Mouse (Mus musculus): ENCODE measurements at regions not wholly inside any gene's neighbourhood (a gene's known extent, or its start where the extent isn't known, plus 50 kb on each side); places are given as distances from the start of the nearest gene placed in this dataset.

- TF ChIP-seq CTCF (IDR thresholded peaks at IDR 0.05; ENCODE audit: borderline replicate concordance, extremely low read depth, insufficient read depth, insufficient read length) (no peak), POLR2A (IDR thresholded peaks at IDR 0.05; ENCODE audit: borderline replicate concordance, extremely low read depth, insufficient read depth, insufficient read length, poor library complexity, severe bottlenecking) (no peak)
These were observed 146.2 kb upstream of the Lef1 start for GRCm38 (mm10) chr3:130964088-130964487.
